Mouse (Mus musculus): ENCODE data around the gene Gm21962.
"Not testable (repeated sequence)": the region's sequence is repeated elsewhere in the genome, so short reads cannot be mapped to it uniquely, and the experiment has no call there.

DNA sequence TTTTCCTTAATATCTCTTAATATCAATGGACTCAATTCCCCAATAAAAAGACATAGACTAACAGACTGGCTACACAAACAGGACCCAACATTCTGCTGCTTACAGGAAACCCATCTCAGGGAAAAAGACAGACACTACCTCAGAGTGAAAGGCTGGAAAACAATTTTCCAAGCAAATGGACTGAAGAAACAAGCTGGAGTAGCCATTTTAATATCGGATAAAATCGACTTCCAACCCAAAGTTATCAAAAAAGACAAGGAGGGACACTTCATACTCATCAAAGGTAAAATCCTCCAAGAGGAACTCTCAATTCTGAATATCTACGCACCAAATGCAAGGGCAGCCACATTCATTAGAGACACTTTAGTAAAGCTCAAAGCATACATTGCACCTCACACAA lies at the start of gene Gm21962:
- not testable (repeated sequence) for TF ChIP-seq CTCF, POLR2A (IDR thresholded peaks at IDR 0.05; ENCODE audit: extremely low read depth, insufficient read depth, low read length)
